Mouse (Mus musculus) G1E (cell line): Measurements from ENCODE around the gene Ttc27.

ENCODE experiments used
- CTCF ChIP-seq: IDR thresholded peaks from 2 replicates; pipeline ENCODE4 v1.5.1; 2012; ENCODE audit warnings: low read depth, low read length, inconsistent platforms, mixed read lengths
- GATA1 ChIP-seq: IDR thresholded peaks from 2 replicates; pipeline ENCODE4 v1.6.1; 2012; ENCODE audit warnings: borderline replicate concordance, low read length, inconsistent platforms, mixed read lengths
- GATA2 ChIP-seq: IDR thresholded peaks from 2 replicates; pipeline ENCODE4 v1.6.1; 2012; ENCODE audit warnings: low read depth, low read length, inconsistent platforms, borderline replicate concordance
- TAL1 ChIP-seq: conservative IDR thresholded peaks from 2 replicates; pipeline ENCODE4 v1.6.1; 2012; ENCODE audit warnings: low read depth, low read length, inconsistent platforms, mixed read lengths

DNA sequence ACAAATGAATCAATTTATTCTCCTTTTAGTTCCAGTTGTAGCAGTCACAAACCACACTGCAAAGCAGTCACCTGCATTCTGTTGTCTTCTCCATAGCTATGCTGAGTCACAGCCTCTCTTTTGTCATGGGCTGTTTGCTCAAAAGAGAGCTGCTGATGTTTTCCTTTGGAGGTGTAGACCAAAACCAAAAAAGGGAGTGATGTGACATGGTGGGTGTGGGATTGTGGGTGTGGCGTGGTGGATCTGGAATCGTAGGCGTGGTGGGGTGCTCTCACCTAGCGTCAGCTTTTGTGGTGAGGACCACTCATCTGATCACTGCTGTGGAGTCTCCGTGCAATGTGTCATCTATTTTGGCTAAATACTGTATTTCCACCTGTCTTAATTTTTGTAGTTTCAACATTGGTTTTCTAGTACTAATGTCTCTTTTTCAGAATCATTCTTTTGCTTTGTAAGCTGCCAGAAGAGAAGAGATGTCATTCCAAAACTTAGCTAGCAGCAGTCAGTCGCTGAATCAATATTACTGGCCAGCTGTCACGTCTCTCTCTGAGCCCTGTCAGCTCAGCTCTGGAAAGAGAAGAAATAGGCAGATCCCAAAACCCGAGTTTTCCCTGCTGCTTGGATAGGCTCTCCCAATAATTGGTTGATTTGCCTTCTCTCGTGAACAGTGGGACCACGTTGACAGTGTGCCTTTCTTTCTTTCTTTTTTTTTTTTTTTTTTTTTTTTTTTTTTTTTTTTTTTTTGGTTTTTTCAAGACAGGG, 147.4 kb downstream of the Ttc27 start:
- TF ChIP-seq CTCF (no peak), GATA2 (no peak), GATA1 (no peak), TAL1 (no peak)
